Mouse (Mus musculus): Measurements from ENCODE around the gene Cdc5l. TPM values are rescaled to one million over a fixed set of nuclear protein-coding genes. Genes with fewer than 3 reads are reported as not detected.
"Not testable (repeated sequence)": the region's sequence is repeated elsewhere in the genome, so short reads cannot be mapped to it uniquely, and the experiment has no call there.

Gene Cdc5l
- polyA plus RNA-seq, 1 experiment, result 54.0 TPM

GRCm38 (mm10) chr17:45449586-45449985 is 16.0 kb upstream of the Cdc5l start:
- TF ChIP-seq CTCF (IDR thresholded peaks at IDR 0.05; ENCODE audit: low read depth, low read length) (no peak), POLR2A (IDR thresholded peaks at IDR 0.05; ENCODE audit: borderline replicate concordance, low read depth, low read length) (no peak)
- H3K27ac ChIP-seq (ENCODE audit: insufficient read depth, low read depth, low read length), result no peak overlapping the region
- H3K4me1 ChIP-seq (ENCODE audit: control insufficient read depth, insufficient read depth, low read length), result peaks cover 4% of the 10 kb centered on the region; the same call in 1 of the 2 replicates
- no peak overlapping the region for H3K4me3 ChIP-seq (ENCODE audit: insufficient read depth, low read length)

GRCm38 (mm10) chr17:45447063-45447462 is 13.5 kb upstream of the Cdc5l start:
- Histone ChIP-seq H3K27ac (ENCODE audit: insufficient read depth, low read depth, low read length) (no peak overlapping the region), H3K4me3 (ENCODE audit: insufficient read depth, low read length) (no peak overlapping the region), H3K4me1 (ENCODE audit: control insufficient read depth, insufficient read depth, low read length) (peaks cover 8% of the 10 kb centered on the region)
- TF ChIP-seq POLR2A (IDR thresholded peaks at IDR 0.05; ENCODE audit: borderline replicate concordance, low read depth, low read length), result no peak
- no peak for TF ChIP-seq CTCF (IDR thresholded peaks at IDR 0.05; ENCODE audit: low read depth, low read length)

- Histone ChIP-seq H3K4me1 (ENCODE audit: control insufficient read depth, insufficient read depth, low read length) (peaks cover 8% of the 10 kb centered on the region), H3K27ac (ENCODE audit: insufficient read depth, low read depth, low read length) (no peak overlapping the region), H3K4me3 (ENCODE audit: insufficient read depth, low read length) (no peak overlapping the region)
- TF ChIP-seq POLR2A (IDR thresholded peaks at IDR 0.05; ENCODE audit: borderline replicate concordance, low read depth, low read length), result no peak
- TF ChIP-seq CTCF (IDR thresholded peaks at IDR 0.05; ENCODE audit: low read depth, low read length), result no peak
Measured at GRCm38 (mm10) chr17:45445923-45446322, 12.4 kb upstream of the Cdc5l start.

GRCm38 (mm10) chr17:45434262-45434590 is 689 bp upstream of the Cdc5l start:
- H3K27ac ChIP-seq (ENCODE audit: insufficient read depth, low read depth, low read length), result 0 out of 2 replicates have a peak overlapping the region, but pooled peaks have one; percentile 15
- H3K4me3 ChIP-seq (ENCODE audit: insufficient read depth, low read length), result peak overlapping the region; percentile 91
- peaks cover 12% of the 10 kb centered on the region for H3K4me1 ChIP-seq (ENCODE audit: control insufficient read depth, insufficient read depth, low read length)
- no peak for TF ChIP-seq POLR2A (IDR thresholded peaks at IDR 0.05; ENCODE audit: borderline replicate concordance, low read depth, low read length)
- TF ChIP-seq CTCF (IDR thresholded peaks at IDR 0.05; ENCODE audit: low read depth, low read length), result no peak

GRCm38 (mm10) chr17:45432706-45433398 is 685 bp downstream of the Cdc5l start:
- H3K4me3 ChIP-seq (ENCODE audit: insufficient read depth, low read length), result peak overlapping the region; percentile 91
- no peak for TF ChIP-seq POLR2A (IDR thresholded peaks at IDR 0.05; ENCODE audit: borderline replicate concordance, low read depth, low read length)
- TF ChIP-seq CTCF (IDR thresholded peaks at IDR 0.05; ENCODE audit: low read depth, low read length), result no peak
- H3K4me1 ChIP-seq (ENCODE audit: control insufficient read depth, insufficient read depth, low read length), result peaks cover 12% of the 10 kb centered on the region
- peak overlapping the region; percentile 93 for H3K27ac ChIP-seq (ENCODE audit: insufficient read depth, low read depth, low read length)

GRCm38 (mm10) chr17:45432007-45432406 is 1.5 kb downstream of the Cdc5l start:
- TF ChIP-seq POLR2A (IDR thresholded peaks at IDR 0.05; ENCODE audit: borderline replicate concordance, low read depth, low read length), result no peak
- no peak for TF ChIP-seq CTCF (IDR thresholded peaks at IDR 0.05; ENCODE audit: low read depth, low read length)
- Histone ChIP-seq H3K27ac (ENCODE audit: insufficient read depth, low read depth, low read length) (no peak overlapping the region), H3K4me1 (ENCODE audit: control insufficient read depth, insufficient read depth, low read length) (peaks cover 14% of the 10 kb centered on the region), H3K4me3 (ENCODE audit: insufficient read depth, low read length) (peak overlapping the region; percentile 91)

- TF ChIP-seq CTCF (IDR thresholded peaks at IDR 0.05; ENCODE audit: low read depth, low read length), result no peak
- no peak for TF ChIP-seq POLR2A (IDR thresholded peaks at IDR 0.05; ENCODE audit: borderline replicate concordance, low read depth, low read length)
- H3K4me1 ChIP-seq (ENCODE audit: control insufficient read depth, insufficient read depth, low read length), result no peaks in the 10 kb centered on the region
- H3K4me3 ChIP-seq (ENCODE audit: insufficient read depth, low read length), result no peak overlapping the region
- no peak overlapping the region for H3K27ac ChIP-seq (ENCODE audit: insufficient read depth, low read depth, low read length)
Measured at GRCm38 (mm10) chr17:45417387-45417786, 16.1 kb downstream of the Cdc5l start.

- H3K4me3 ChIP-seq (ENCODE audit: insufficient read depth, low read length); H3K4me1 ChIP-seq (ENCODE audit: control insufficient read depth, insufficient read depth, low read length); H3K27ac ChIP-seq (ENCODE audit: insufficient read depth, low read depth, low read length): not testable (repeated sequence)
Measured at GRCm38 (mm10) chr17:45411617-45412016, 21.9 kb downstream of the Cdc5l start.

GRCm38 (mm10) chr17:45408719-45409118 is 24.8 kb downstream of the Cdc5l start:
- no peak overlapping the region for H3K4me3 ChIP-seq (ENCODE audit: insufficient read depth, low read length)
- TF ChIP-seq CTCF (IDR thresholded peaks at IDR 0.05; ENCODE audit: low read depth, low read length) (no peak), POLR2A (IDR thresholded peaks at IDR 0.05; ENCODE audit: borderline replicate concordance, low read depth, low read length) (no peak)
- H3K27ac ChIP-seq (ENCODE audit: insufficient read depth, low read depth, low read length), result no peak overlapping the region
- H3K4me1 ChIP-seq (ENCODE audit: control insufficient read depth, insufficient read depth, low read length), result no peaks in the 10 kb centered on the region

GRCm38 (mm10) chr17:45406281-45406680 is 27.3 kb downstream of the Cdc5l start:
- no peak for TF ChIP-seq CTCF (IDR thresholded peaks at IDR 0.05; ENCODE audit: low read depth, low read length)
- TF ChIP-seq POLR2A (IDR thresholded peaks at IDR 0.05; ENCODE audit: borderline replicate concordance, low read depth, low read length), result no peak
- H3K4me1 ChIP-seq (ENCODE audit: control insufficient read depth, insufficient read depth, low read length), result peaks cover 10% of the 10 kb centered on the region
- no peak overlapping the region for H3K27ac ChIP-seq (ENCODE audit: insufficient read depth, low read depth, low read length)
- H3K4me3 ChIP-seq (ENCODE audit: insufficient read depth, low read length), result no peak overlapping the region

- no peak for TF ChIP-seq CTCF (IDR thresholded peaks at IDR 0.05; ENCODE audit: low read depth, low read length)
- TF ChIP-seq POLR2A (IDR thresholded peaks at IDR 0.05; ENCODE audit: borderline replicate concordance, low read depth, low read length), result no peak
- no peak overlapping the region for H3K27ac ChIP-seq (ENCODE audit: insufficient read depth, low read depth, low read length)
- peaks cover 26% of the 10 kb centered on the region for H3K4me1 ChIP-seq (ENCODE audit: control insufficient read depth, insufficient read depth, low read length)
- no peak overlapping the region for H3K4me3 ChIP-seq (ENCODE audit: insufficient read depth, low read length)
Measured at GRCm38 (mm10) chr17:45403207-45403606, 30.3 kb downstream of the Cdc5l start.
